Mouse (Mus musculus) kidney, adult 11 months (tissue): ENCODE data around the gene Zfp202.

Source experiments
- DNase-seq: peaks from one replicate; pipeline ENCODE4 v3.0.0; 2022

Gene Zfp202

DNA sequence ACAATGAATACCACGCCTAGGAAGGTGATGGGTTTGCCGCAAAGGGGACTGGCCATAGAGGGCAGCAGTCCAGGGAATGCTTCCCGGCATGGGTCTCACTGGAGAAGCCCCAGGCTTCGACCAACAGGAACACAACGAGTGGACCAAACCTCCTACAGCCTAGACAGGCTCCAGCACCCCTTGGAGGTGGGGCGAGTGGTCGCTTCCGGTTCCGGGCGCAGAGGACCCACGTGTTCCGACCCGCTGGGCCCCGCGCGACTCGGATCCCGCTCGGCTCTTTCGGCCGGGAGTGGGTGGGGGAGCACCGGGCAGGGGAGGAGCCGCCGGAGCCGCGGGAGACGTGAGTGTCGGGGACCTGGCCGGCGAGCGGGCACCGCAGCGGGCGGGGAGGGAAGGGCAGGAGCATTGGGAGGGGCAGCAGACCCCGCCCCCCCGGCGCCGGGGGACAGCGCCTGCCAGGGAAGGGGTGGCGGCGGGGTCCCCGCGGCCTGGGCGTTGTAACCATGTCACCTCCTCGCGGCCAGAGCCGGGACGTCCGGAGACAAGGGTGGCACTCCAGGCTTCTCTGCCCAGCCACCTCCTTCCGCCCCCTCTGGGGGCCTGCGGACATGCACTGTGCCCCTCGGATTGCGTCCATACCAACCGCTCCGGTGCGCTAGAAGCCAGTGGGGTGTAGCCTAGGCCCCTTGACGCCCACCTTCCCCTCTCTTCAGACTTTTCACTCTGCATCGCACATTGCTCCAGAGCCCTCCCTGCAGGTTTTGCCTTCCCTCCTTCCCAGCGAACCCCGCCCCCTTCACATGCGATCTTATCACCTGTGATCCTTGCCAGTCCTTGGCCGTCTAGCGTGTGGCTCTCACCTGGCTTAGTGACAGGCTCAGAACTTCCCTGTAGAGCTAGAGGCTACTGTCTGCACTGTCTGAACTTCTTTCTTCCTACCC lies at the start of gene Zfp202:
Gene Zfp202 (plus strand): TSS at position 219 of the 941 bp plus-strand sequence.
- DNase-seq, result peak; percentile 88

DNA sequence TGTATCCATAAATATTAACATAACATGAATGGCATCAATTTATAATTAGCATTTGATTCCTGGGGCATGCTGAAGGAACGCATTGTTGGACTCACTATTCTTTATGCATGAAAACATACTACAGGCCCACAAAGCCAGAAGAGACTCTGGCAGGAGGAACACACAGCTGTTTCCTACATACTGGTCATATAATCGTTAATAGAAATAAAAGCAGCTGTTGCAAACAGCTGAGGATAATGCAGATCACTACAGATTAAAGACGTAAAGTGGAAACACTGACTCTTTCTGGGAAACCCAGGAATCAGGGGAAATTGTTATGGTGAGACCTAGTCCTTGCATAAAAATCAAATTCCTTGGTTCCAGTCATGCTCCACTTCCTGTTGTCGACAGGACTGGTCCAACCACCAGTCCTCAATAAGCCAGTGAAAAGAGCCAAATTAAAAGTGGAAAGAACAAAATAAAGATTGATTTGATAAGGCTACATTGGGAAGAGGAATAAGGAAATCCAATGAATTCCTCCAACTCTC lies 36.9 kb upstream of the Zfp202 start:
- no peak for DNase-seq

DNA sequence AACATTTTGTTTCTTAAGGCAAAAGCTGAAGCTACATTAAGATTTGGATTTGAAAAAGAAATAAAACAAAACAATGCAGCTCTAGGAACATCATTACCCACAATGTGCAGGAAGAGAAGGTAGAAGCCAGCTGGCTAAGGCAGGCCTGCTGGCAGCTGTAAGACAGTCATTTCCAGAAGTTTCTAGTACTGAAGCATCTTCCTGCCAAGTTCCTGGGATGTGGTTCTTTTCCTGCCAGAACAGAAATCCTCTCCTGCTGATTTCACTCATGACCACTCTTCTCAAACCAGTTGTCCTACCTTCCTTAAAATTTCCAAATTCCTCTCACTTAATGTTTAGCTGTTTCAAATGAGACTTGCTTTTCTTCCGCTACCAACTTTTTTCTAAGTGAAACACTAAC lies 25.7 kb upstream of the Zfp202 start:
- no peak for DNase-seq

DNA sequence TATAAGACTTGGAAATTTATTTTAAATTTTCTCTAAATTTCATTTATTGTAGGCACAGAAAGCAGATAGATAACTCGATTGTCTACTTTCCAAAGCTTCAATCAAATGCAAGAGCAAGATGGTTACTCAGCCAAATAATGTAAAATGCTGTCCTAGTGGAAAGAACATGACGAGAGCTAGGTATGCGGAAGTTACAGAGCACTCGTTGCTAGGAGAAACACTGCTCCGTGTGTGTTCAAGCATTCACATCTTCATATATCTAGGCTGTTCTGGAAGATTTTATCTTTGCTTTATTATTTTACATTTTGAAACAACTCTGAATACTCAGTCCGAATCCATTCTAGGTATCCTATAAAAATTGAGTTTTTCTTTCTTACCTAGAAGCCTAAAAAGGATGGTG lies 15.1 kb upstream of the Zfp202 start:
- no peak for DNase-seq

DNA sequence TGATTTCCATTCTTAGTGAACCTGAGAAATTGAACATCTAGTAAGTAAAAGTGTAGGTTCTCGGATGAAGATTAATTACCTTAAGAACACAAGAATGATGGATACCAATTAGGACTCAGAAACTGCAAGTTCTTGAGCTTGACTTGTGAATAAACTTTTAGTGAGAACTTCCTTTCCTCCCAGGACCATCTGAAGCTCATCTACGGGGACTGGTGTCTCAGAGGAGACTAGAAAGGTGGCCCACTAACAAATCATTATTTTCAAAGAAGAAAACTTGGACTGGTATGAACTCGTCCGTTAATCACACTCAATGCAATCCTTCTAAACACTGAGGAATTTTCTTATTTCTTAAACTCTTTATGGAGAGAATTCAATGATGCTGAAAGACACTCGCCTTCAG lies 11.5 kb upstream of the Zfp202 start, which contains the start of gene Olfr986:
Gene Olfr986 (plus strand): TSS at position 301 of the 400 bp plus-strand sequence.
- no peak for DNase-seq

DNA sequence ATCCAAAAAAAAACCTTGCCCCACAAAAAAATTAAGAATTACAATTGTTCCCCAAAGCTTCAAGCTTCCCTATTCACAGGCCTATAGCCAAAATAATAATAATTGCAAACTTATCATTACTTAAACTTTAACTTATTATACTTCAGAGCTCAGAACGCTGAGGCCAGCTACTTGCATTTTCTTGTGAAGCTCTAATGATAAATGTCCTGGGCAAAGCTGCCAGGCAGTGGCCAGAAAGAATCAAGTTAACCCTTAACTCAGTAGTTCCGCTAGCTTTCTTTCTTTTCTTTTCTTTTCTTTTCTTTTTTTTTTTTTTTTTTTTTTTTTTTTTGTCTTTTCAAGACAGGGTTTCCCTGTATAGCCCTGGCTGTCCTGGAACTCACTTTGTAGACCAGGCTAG lies 7.0 kb upstream of the Zfp202 start:
- peak; percentile 13 for DNase-seq

DNA sequence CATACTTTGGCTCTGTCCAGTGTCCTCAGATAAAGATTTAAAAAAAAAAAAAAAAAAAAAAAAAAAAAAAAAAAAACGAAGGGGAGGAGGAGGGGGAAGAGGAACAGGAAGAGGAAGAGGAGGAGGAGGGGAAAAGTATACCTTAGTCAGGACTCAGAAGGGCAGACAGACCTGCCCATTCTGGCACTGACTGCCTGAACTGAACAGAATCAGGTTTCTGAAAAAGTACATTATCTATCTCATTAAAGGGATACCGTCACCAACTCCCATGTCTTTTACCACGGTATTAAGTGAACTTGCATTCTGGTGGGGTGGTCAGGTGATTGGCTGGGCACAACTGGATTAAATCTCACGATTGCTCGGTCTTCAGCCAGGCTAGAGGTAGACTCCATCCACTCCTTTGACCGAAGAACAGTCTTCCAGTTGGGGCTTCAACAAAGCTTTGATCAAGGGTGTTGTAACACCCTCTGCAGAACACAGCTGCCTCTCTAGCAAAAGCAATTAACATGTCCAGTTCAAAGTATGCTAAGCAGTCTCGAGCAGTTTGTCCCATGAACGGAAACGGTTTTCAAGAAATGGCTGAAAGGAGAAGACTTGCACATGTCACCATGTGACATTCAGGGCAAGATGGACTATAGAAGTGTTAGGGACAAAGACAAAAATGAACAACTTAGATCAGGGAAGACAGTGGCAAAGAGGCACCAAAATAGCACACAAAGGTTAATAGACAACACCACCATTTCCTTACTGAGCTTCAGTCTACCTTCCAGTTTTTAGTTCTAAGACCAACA lies 835 bp upstream of the Zfp202 start:
- no peak for DNase-seq

DNA sequence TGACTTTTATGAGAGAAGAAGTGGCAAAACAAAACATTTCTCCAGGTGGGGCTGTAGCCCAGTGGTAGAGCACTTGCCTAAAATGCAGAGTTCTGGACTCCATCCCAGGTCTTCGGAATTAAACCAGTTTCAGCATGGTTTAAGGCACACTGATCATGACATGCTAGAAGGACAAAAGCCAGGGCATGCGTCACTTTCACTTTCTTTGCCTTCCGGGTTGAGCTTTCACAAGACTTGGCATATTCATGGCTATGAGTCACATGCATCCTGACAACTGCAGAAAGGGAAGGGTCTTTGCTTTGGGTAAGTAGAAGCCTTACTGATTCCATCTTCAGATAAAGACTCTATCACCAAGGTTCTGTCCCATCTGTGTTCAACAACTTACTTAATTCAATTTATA lies 3.9 kb downstream of the Zfp202 start:
- DNase-seq, result no peak

DNA sequence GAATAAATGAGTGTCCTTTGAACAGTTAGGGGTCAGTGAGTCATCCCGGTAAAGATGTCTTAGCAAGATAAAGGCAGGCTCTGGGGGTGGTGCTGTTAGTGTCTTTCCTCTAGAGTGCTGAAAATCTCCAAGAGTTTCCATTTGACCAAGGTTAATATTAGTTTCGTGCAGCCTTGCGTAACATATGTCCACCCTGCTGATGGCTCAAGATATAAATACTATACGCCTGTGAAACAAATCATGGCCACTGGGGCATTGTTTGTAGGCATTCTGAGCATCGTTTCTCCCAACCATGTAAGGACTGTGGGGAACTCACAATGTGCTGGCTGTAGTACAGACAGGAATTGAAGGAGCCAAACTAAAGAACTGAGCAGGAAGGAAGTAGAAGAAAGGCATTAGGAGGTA lies 14.4 kb downstream of the Zfp202 start:
- no peak for DNase-seq

DNA sequence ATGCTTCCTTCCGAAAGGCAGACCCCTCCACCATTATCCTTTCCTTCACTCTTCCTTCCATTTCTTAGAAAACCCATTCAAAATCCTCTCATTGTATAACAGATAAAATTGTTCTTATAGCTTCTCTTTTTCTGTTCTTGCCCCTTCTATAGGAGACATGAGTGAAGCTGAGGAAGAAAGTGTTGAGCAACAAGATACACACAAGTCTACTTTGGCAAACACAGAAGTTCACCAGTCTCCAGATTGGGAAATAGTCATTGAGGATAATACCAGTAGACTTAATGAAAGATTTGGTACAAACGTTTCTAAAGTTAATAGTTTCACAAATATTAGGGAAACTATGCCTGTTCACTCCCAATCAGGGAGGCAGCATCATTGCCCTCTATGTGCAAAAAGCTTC lies 18.6 kb downstream of the Zfp202 start:
- no peak for DNase-seq

DNA sequence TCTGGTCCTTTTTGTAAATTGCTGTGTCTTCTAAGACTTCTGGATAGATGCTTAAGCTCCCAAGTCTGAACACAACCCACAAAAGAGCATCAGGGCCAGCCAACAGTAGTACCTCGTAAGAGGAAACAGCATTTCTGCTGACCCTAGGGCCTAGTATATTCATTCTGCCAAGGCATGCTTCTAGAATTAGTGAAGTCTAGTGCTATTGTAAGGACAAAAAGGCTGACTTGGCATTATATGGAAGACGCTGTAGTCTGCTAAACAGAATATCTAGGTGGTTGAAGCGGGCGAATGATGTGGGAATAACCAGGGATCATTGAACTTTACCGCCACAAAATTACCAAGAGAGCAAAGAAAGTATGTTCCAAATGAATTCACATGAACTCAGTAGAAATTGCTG lies 21.9 kb downstream of the Zfp202 start:
- DNase-seq, result no peak

DNA sequence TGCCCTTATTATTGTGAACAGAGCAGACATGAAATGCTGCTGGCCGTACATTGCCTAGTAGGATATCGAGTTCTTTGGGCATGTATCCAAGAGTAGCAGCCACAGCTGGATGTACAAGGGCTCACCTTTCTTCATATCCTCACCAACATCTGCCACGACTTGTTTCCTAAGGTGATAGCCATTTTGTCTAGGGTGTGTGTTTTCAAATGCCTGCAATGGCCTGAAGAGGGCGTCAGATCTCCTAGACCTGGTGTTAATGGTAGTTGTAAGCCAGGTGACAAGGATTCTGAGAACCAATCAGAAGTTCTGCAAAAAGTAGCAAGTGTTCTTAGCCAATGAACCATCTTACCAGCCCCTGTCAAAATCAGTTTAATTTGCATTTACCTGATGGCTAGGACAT lies 24.5 kb downstream of the Zfp202 start:
- DNase-seq, result no peak

DNA sequence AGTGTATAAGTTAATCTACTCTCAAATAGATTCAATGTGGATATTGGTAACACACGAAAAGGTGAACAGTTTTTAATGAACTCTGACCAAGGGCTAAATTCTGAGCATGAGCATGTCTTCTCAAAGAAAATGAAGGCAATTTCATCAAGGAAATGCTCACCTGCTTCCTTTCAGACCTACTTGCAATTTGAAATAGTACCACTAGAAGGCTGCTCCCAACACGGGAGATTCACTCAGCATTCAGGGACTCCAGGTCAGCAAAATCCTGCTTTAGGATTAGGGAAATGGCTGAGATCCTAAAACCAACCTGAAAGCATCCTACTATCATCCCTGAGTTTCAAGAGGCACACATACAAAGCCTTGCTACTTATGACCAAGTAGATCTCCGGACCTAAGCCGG lies 32.2 kb downstream of the Zfp202 start:
- no peak for DNase-seq

DNA sequence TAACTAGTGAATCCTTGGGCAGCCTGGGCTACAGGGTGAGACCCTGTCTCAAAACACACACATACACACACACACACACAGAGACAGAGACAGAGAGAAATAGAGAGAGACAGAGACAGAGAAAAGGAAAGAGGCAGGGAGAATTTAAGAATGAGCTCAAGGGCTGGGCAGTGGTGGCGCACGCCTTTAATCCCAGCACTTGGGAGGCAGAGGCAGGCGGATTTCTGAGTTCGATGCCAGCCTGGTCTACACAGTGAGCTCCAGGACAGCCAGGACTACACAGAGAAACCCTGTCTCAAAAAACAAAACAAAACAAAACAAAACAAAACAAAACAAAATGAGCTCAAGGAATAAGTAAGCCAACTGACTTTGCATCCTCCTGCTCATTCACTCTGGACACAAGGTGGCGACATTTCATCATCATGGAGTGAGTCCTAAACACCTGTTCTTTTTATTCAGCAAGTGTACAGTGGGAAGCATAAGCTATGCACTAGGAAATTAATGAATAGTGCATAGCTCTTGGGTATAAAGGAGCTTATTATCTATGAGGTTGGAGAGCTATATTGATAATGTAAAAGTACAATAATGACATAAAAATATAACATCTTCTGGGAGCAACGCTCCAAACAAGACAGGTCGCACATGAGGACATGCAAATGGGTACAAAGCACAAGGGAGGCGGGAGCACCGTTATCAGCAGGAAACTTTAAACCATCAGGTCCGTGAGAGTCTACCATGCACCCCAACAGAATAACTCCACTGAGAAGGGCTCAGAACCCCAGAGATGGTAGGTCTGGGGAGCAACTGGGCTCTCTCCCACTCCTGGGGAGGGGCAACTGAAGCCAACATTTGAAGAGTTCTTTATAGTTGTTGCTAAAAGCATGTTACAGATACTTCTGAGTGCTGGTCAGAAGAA lies 36.0 kb downstream of the Zfp202 start:
- no peak for DNase-seq

DNA sequence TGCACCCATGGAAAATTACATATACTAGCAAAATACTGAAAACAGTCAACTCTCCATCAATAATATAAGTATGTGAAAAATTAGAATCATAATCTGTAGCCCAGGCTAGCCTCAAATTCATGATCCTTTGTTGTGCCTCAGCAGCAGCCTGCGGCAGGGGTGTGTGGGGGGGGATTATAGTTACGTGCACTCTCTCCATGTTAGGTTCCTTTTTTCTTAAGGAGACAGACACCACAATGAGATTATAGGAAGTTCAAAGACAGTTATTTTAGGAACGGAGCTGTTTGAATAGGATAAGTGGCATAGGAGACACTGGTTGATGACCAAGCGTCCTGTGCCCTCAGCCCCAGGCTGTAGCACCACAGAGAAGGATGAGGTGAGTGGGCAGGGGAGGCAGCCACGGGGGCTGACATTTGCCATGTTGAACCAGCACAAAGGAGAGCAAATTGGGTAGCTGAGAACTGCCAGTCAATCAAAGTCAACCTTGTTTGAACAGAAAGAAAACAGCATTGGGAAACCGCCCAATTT lies 36.8 kb downstream of the Zfp202 start:
- DNase-seq, result no peak

DNA sequence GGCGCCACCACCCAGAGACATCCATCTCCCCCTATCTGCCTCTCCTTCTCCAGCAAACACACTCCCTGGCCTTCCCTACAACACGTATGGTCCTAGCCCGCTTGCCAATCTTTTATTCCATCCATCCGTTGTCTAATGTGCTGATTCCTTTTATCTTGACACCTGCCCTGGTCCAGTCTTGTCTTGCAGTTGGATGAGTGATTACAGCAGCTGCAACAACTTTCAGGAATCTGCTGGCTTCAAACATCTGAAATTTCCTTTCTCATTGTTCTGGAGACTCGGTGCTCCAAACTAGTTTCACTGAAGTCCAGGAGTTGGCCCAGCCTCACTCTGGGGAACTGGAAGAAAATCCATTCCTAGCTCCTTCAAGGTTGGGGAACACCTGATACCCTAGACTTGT lies 37.4 kb downstream of the Zfp202 start:
- no peak for DNase-seq

DNA sequence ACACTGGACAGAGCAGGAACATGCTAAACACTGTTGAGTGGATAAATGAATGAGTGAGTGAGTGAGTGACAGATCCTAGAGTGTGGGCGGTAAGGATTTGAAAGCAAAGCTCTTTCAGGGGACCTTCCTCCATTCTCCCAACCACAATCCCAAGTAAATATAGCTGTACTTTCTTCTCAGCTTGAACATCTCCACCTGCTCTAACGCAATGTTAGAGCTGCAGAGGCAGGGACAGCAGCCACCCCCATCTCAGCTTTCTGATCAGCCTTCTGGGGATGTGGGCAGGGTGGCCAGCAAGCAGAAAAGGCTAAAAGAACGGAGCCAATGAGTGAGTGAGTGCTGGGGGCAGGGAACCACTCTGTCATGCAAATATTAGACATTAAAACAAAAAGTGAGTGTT lies 38.9 kb downstream of the Zfp202 start:
- DNase-seq, result no peak

DNA sequence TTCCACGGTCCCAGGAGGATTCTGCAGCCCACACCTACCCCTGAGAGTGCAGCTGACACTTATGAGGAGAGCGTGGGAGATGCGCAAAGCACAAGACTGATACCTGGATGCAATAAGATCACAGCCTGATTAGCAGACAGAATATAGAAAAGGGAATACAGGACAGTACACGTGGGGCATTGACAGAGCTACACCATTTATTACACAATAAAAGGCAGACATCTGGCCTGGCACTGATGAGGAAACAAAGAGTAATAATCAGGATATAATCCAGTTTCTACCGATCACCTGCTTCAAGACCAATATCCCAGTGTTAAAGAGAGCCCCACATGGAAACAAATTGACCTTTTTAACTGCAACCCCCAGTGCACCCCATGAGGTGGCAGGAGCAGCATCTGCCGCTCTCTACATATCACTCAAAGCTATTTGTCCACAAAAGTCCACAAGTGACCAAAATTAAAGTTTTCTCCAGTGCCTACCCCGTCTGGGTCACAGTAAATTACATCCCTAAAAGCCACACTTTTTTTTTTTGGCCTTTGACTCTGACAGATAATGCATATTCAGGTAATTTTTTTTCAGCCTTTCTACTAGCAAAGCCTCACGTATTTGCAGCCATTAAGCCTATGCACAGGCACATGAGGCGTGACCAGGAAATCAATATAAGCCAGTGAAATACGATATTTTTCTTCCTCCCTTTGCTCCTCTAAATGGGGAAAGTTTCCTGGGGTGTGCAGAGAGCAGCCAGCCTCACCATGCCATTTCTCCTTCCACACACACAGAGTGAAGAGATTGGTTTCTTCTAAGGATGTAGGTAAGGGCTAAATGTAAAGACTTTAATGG lies 42.3 kb downstream of the Zfp202 start:
- DNase-seq, result no peak

DNA sequence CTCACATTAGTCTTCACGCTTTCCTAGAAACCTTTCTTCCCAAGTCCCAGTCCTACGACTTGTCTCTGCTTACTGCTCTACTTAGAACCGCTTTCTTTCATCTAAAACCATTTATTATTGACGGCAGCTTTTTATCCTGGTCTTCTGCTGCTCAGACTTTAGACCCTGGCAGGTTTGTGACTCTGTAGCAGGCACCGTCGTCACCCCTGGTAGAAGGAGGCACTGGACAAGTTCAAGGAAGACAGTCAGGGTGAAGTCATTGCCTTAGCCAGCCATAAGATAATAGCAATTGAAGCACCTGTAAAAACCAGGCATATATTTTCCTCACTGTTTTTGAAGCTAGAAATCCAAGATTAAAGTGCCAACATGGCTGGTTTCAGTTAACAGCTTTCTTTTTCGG lies 43.1 kb downstream of the Zfp202 start:
- DNase-seq, result no peak

DNA sequence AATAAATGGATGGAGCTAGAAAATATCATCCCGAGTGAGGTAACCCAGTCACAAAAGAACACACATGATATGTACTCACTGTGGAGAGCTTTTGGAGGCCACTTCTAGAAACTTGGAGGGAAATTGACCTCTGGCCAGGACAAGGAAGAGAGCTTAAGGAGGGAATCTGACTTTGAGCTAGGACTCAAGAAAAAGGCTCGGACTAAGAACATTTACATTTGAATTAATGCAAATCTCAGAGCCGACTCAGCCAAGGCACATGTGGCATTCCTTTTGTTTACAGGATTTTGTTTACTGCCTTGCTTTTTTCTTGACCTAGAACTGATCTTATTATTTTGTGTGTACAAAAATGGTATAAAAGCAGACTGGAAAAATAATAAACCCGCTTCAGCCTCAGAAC lies 47.6 kb downstream of the Zfp202 start:
- no peak for DNase-seq

DNA sequence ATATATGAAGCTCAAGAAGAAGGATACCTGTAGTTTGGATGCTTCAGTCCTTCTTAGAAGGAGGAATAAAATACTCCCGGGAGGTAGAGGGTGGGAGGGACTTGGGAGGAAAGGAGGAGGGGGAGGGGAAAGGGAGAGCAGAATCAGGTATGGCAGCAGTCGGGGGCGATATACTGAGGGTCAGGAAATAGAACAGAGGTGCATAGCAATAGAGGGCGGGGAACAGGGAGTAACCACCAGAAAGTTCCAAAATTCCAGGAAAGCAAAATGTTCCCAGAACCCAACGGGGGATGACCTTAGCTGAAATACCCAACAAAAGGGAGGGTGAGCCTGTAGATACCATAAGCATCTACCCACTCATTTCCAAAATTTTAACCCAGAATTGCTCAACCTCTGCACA lies 48.2 kb downstream of the Zfp202 start:
- no peak for DNase-seq
